Mouse (Mus musculus) right cerebral cortex, postnatal 4 days (tissue): ENCODE results near the gene 1110065P20Rik.

Experiments used
- DNase-seq: peaks from one replicate; pipeline ENCODE4 v3.0.0-alpha.2; 2022

Gene 1110065P20Rik

DNA sequence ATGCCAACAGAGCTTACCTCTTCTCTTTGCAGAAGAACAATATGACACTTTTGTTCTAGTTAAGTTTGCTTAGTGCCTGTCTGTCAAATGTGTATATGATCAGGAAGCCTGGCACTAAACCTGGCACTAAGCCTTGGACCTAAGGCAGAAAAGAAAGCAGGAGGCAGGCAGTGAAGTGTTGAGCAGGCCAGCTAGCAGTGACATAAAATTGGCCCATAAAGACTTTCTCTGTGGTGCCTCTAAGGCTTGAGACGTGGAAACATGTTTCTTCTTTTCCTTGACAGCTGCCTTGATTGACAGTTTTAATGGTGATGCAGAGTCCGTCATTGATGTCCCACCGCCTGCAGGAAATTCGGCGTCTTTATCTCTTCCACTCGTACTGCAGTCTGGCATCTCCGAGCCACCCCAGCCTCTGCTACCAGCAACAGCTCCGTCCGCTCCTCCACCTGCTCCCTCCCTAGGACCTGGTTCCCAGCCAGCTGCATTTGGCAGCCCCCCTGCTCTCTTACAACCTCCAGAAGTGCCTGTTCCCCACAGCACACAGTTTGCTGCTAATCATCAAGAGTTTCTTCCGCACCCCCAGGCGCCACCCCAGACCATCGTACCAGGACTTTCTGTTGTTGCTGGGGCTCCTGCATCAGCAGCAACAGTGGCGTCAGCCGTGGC is 12.8 kb downstream of the 1110065P20Rik start:
- no peak for DNase-seq

GRCm38 (mm10) chr4:124832796-124833195 is 18.2 kb downstream of the 1110065P20Rik start:
- DNase-seq = no peak

GRCm38 (mm10) chr4:124829671-124830070 is 21.3 kb downstream of the 1110065P20Rik start:
- no peak for DNase-seq

DNA sequence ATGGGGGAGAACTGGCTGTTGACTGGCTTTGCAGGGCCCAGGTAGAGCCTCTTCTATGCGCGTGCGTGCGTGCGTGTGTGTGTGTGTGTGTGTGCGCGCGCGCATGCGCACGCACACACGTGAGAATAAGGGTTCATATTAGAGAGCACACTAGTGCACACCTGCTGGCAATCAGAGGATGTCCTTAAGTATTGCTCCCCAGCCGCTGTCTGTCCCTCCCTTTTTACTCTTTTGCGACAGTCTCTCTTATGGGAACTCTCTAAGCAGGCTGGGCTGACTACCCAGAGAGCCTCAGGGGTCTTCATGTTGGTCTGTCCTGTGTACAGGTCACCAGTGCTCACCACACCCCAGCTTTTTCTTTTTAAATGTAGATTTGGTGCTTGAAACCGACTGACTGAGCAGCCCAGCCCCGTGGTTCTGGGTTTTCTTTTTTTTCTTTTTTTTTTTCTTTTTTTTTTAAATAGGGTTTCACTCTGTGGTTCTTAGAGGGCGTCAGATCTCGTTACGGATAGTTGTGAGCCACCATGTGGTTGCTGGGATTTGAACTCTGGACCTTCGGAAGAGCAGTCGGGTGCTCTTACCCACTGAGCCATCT is 25.5 kb downstream of the 1110065P20Rik start:
- no peak for DNase-seq

DNA sequence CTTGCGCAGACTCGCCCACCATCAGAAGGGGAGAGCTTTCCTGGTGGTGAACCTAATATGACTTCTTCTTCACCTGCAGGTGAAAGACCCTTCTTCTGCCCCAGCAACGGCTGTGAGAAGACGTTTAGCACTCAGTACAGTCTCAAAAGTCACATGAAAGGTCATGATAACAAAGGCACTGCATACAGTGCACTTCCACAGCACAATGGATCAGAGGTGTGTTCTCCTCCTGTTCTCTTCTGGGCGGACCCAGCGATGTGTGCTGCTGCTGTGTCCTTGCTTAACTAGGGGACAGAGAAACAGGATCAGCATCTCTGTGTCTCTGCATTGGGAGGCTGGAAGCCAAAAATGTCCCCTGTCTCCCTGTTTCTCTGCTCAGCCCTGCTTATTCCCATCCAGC is 26.0 kb downstream of the 1110065P20Rik start:
- DNase-seq = no peak

GRCm38 (mm10) chr4:124818832-124819231 is 32.2 kb downstream of the 1110065P20Rik start:
- DNase-seq = no peak

DNA sequence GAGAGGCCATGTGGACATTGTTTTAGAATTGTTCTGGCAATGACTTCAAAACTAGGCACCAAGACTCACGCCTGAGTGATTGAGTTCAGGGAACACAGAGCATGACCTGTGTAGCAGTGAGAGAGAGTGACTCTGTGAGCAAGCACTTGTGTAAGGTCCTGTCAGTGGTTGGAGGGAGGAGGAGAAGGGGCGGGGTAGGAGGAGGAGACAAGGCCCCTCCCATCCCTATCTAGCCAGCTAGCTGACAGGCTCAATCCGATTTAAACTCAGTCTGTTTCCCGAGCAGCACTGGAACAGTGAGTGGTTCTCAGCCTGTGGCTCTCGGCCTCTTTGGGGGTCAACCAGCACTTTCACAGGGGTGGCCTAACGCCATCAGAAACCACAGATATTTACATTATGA is 33.2 kb downstream of the 1110065P20Rik start:
- DNase-seq = no peak

DNA sequence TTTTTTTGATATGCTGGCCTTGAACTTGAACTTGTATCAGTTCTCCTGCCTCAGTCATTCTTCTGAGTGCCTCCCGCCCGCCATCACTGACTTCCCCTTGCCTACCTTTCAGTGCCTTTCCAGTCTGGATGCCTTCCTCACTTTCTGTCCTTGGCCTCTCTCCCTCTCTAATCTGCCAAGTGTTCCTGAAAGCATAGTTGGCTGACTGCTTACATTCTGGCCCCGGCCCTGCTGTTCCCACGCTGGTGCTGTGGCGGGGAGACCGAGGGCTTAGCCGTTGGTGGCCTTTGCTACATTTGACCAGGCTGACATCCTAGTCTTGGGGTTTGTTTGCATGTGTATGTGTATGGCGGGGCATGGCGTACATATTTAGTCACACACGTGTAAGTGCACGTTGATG is 35.1 kb downstream of the 1110065P20Rik start:
- DNase-seq = no peak

DNA sequence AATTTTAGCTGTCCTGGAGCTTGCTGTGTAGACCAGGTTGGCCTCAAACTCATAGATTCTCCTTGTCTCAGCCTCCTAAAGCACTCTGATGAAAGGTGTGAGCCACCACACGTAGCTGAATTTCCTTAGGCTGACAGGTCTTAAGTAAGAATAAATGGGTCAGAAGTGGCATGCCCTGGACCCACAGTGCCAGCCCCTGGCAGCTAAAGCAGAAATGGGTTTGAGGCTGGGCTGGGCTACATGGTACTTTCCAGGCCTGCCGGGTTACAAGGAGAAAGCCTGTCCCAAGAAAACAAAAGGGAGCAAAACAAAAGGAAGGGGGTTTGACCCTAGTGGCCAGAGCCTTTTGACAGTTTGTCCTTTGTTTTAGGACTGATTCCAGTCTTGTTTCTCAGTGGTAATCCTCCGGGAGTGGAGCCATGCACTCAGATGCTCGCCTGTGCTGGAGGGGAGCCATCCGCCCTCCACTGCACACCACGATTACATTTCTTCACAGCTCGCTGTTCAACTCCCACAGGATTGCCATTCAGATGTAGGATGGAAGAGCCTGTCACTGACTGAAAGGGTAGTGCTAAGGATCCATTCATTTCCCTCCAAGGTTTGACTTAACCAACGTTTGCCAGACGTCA is 39.5 kb downstream of the 1110065P20Rik start:
- DNase-seq = peak; percentile 20

DNA sequence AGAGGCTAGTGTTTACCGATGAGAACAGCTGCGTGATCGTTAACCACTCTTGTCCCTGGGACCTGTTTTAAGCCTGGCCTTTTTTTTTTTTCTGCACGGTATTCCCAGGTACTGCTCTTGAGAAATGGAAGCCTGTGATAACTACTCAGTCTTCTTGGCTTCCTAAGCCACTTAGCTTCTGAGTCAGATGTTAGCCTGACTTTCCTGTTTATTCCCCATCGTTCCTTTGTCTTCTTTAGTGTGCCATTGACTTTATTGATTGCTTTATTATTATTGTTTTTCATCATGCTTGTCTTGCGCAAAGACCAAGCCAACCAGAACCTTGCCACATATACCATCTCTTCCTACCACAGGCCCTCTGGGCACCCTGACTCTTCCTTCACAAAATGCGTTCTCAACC is 40.9 kb downstream of the 1110065P20Rik start:
- DNase-seq = no peak

- DNase-seq = no peak
Observed at GRCm38 (mm10) chr4:124809136-124809883, 41.7 kb downstream of the 1110065P20Rik start.

GRCm38 (mm10) chr4:124808511-124808910 is 42.5 kb downstream of the 1110065P20Rik start:
- no peak for DNase-seq

DNA sequence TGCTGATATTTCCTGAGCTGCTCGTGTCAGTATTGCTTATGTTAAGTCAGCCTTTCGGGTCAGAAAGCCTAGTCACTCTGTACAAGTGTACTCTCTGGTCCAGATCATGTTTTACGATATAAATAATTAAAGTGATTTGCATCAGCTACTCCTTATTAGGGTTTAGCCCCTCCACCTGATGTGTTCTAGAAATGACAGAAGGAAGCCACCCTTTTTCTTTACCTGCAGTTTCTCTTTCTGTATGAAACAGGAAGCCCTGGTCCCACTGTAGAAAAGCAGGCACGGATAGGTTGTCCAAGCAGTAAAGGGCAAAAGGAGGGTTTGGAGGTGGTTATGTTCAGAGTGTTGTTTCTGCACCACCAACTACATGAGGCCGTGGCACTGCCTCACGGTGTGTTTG is 47.6 kb downstream of the 1110065P20Rik start:
- DNase-seq = no peak

GRCm38 (mm10) chr4:124802309-124803260 is 48.4 kb downstream of the 1110065P20Rik start:
- DNase-seq = peak; percentile 93

DNA sequence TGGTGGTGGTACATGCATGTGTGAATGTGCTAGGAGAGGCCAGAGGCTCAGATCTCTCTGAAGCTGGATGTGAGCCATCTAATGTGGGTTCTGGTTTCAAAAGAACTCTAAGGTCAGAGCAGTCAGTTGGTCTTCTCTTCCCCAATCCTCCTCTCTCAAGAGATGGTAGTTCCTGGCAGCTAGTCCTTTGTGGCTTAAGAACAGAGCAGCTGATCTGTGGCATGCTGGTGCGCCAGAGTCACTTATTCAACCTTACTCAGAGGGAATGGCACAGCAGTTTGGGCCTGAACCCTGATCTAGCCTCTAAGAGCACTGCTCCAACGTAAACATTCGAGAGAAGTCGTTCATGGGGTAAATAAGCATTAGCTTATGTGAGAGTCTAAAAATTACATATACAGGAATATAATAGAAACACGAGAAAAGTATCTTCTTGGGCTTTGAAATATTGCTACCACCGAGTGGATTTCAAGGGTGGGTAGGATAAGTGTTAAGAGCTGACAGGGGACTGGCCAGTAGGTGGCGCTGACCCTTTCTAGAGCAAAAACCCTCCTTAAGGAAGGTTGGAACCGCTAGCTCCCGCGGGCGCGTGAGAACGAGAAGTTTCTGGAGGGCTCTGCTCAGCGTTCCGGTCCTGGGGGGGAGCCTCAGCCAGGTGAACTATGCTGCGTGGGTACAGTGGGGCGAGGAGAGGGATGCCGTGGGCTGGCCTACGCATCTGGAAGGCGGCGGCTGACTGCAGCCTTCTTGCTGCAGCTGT is 49.3 kb downstream of the 1110065P20Rik start, which contains the start of gene Mtf1:
Gene Mtf1 (plus strand): TSS at position 553 of the 757 bp plus-strand sequence.
- DNase-seq = peak; percentile 99
